Mouse (Mus musculus): ENCODE data around the gene Tsc22d1. TPM values are rescaled to one million over a fixed set of nuclear protein-coding genes. Genes with fewer than 3 reads are reported as not detected.
A peak's percentile ranks its signal among the peaks of the same experiment; 100 is the strongest.

Gene Tsc22d1
- polyA plus RNA-seq, 1 experiment from 2014 or later = 382 TPM

DNA sequence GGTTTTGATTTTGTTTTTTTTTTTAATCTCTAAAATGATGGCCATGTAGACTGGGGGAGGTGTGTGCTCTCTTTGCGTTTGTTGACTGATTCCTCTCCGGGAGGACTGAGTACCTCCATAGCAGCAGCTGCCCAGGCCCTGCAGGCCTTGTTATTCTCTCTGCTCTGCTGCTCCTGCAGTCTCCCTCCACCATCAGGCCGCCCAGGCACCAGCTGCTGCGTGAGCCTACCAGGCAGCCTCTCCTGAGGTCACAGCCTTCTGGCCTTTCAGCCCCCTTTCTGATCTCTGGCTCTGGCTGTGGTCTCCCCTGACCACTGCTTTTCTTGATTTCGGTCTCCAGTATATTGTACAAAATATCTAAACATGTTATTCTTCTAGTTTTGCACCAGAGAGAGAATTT lies 85.3 kb downstream of the Tsc22d1 start:
- no peaks in the 10 kb centered on the region for H3K36me3 ChIP-seq (ENCODE audit: control insufficient read depth, insufficient read depth, low read length)
- H3K9me3 ChIP-seq (ENCODE audit: control insufficient read depth, low read length) = no peaks in the 10 kb centered on the region
- no peak overlapping the region; a peak in 1 of 4 replicates for H3K27ac ChIP-seq (replicated peaks in 1 of 2; ENCODE audit: control insufficient read depth in 1 of 2, insufficient read depth in 1 of 2, low read depth in 2 of 2, low read length in 2 of 2)
- WGBS = 40% methylated on average over 5 of the region's 5 CpGs
- H3K9ac ChIP-seq (ENCODE audit: low read length) = no peak overlapping the region
- peaks cover 6 to 14% of the 10 kb centered on the region in 2 experiments; a peak in 3 of 4 replicates for H3K4me1 ChIP-seq (ENCODE audit: control insufficient read depth in 2 of 2, insufficient read depth in 2 of 2, low read length in 2 of 2)
- H3K27me3 ChIP-seq (ENCODE audit: control insufficient read depth, insufficient read depth, low read length) = no peaks in the 10 kb centered on the region
- H3K4me2 ChIP-seq (ENCODE audit: low read length) = no peak overlapping the region
- H3K4me3 ChIP-seq (ENCODE audit: control insufficient read depth in 1 of 2, insufficient read depth in 1 of 2, low read depth in 1 of 2, low read length in 2 of 2) = no peak overlapping the region
- no peak for ATAC-seq (ENCODE audit: insufficient number of reproducible peaks, insufficient read depth, low FRiP score, low read depth)

DNA sequence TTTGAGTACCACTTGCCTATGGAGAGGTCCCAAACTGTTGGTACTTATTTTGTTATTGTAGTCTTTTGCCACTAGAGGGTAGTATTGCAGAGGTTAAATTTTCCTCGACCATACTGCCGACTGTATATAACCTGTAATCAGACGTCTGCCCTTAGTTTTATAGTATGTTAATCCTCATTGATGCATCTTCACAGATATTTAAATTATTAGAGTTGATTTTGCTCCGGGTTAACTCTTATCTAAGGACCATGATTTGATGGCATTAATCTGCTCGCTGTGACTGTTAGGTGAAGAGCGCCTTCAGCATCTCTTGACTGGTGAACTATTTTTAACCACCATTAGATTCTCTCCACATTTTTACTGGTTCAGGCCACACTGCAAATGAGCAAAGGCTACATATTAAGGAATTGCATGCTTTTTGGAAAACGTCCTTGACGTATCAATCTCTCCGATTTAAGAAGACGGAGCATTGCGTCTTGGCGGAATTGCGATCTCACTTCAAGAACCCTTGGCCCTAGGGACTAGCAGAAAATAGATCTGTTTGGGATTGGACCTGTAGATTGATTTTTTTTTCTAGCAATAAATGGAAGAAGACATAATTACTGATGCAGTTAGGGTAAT lies 88.6 kb downstream of the Tsc22d1 start:
- 4% methylated on average over 13 of the region's 13 CpGs for WGBS
- no peak for ATAC-seq (ENCODE audit: insufficient number of reproducible peaks, insufficient read depth, low FRiP score, low read depth)
- Histone ChIP-seq H3K36me3 (ENCODE audit: control insufficient read depth, insufficient read depth, low read length) (peaks cover 23% of the 10 kb centered on the region), H3K27ac (replicated peaks in 1 of 2; ENCODE audit: control insufficient read depth in 1 of 2, insufficient read depth in 1 of 2, low read depth in 2 of 2, low read length in 2 of 2) (peak overlapping the region; percentile 76 to 100), H3K4me3 (ENCODE audit: control insufficient read depth in 1 of 2, insufficient read depth in 1 of 2, low read depth in 1 of 2, low read length in 2 of 2) (peak overlapping the region; percentile 25 to 66; a peak in 2 of 4 replicates), H3K4me1 (ENCODE audit: control insufficient read depth in 2 of 2, insufficient read depth in 2 of 2, low read length in 2 of 2) (peaks cover 9 to 20% of the 10 kb centered on the region in 2 experiments), H3K9me3 (ENCODE audit: control insufficient read depth, low read length) (no peaks in the 10 kb centered on the region), H3K27me3 (ENCODE audit: control insufficient read depth, insufficient read depth, low read length) (no peaks in the 10 kb centered on the region), H3K9ac (ENCODE audit: low read length) (peak overlapping the region; percentile 96), H3K4me2 (ENCODE audit: low read length) (peak overlapping the region; percentile 90)

DNA sequence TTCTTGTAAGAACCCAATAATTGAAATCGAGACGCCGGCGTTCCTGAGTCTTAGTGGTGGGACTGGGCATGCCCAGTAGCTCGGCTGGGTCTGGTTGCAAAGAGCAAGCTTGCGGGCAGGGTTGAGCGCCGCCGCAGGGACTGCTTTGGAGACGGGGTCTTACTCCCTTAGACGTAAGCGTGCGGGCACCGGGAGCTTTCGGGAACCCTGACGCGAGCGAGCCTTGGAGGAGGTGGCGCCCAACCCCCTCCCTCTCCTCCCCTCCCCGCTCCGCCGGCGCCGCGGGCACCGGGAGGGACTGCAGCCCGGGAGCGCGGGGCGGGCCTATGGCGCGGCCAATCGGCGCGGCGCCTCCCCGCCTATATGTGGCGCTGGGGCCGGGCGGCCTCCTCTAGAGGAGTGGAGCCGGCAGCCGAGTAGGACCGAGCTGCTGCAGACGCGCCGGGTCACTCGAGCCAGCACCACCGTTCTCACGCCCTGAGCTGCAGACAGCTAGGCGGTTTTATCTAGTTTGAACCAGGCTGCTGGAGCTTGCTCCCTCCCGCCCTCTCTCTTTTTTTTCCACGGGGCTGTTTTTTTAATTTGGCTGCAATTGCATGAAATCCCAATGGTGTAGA lies 89.5 kb downstream of the Tsc22d1 start:
- Histone ChIP-seq H3K4me2 (ENCODE audit: low read length) (peak overlapping the region; percentile 90), H3K27me3 (ENCODE audit: control insufficient read depth, insufficient read depth, low read length) (no peaks in the 10 kb centered on the region), H3K9me3 (ENCODE audit: control insufficient read depth, low read length) (no peaks in the 10 kb centered on the region), H3K9ac (ENCODE audit: low read length) (peak overlapping the region; percentile 96), H3K27ac (replicated peaks in 1 of 2; ENCODE audit: control insufficient read depth in 1 of 2, insufficient read depth in 1 of 2, low read depth in 2 of 2, low read length in 2 of 2) (peak overlapping the region; percentile 99 to 100), H3K4me1 (ENCODE audit: control insufficient read depth in 2 of 2, insufficient read depth in 2 of 2, low read length in 2 of 2) (peaks cover 9 to 19% of the 10 kb centered on the region in 2 experiments; a peak in 3 of 4 replicates), H3K36me3 (ENCODE audit: control insufficient read depth, insufficient read depth, low read length) (peaks cover 23% of the 10 kb centered on the region), H3K4me3 (ENCODE audit: control insufficient read depth in 1 of 2, insufficient read depth in 1 of 2, low read depth in 1 of 2, low read length in 2 of 2) (peak overlapping the region; percentile 66 to 91)
- under 1% methylated on average over 45 of the region's 52 CpGs for WGBS
- peak; percentile 94 for ATAC-seq (ENCODE audit: insufficient number of reproducible peaks, insufficient read depth, low FRiP score, low read depth)

DNA sequence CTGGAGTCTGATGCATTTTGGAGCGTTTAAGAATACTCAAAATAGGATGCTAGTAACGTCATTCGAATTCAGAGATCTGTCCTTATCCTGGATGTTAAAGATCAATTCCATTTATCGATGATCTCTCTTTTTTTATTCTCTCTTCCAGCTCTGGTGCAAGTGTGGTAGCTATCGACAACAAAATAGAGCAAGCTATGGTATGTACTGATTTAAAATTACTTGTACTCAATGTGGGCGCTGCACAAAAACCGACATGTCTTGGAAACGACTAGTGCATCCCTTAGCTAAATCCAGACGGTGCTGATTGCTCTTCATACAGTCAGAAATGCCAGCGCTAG lies 90.3 kb downstream of the Tsc22d1 start:
- no peak for ATAC-seq (ENCODE audit: insufficient number of reproducible peaks, insufficient read depth, low FRiP score, low read depth)
- Histone ChIP-seq H3K4me2 (ENCODE audit: low read length) (peak overlapping the region; percentile 90), H3K4me3 (ENCODE audit: control insufficient read depth in 1 of 2, insufficient read depth in 1 of 2, low read depth in 1 of 2, low read length in 2 of 2) (peak overlapping the region; percentile 66 to 91), H3K27me3 (ENCODE audit: control insufficient read depth, insufficient read depth, low read length) (no peaks in the 10 kb centered on the region), H3K36me3 (ENCODE audit: control insufficient read depth, insufficient read depth, low read length) (peaks cover 23% of the 10 kb centered on the region), H3K9me3 (ENCODE audit: control insufficient read depth, low read length) (no peaks in the 10 kb centered on the region), H3K27ac (replicated peaks in 1 of 2; ENCODE audit: control insufficient read depth in 1 of 2, insufficient read depth in 1 of 2, low read depth in 2 of 2, low read length in 2 of 2) (peak overlapping the region; percentile 99 to 100), H3K9ac (ENCODE audit: low read length) (peak overlapping the region; percentile 96), H3K4me1 (ENCODE audit: control insufficient read depth in 2 of 2, insufficient read depth in 2 of 2, low read length in 2 of 2) (peaks cover 7 to 17% of the 10 kb centered on the region in 2 experiments; a peak in 3 of 4 replicates)
- under 1% methylated on average over 10 of the region's 10 CpGs for WGBS

DNA sequence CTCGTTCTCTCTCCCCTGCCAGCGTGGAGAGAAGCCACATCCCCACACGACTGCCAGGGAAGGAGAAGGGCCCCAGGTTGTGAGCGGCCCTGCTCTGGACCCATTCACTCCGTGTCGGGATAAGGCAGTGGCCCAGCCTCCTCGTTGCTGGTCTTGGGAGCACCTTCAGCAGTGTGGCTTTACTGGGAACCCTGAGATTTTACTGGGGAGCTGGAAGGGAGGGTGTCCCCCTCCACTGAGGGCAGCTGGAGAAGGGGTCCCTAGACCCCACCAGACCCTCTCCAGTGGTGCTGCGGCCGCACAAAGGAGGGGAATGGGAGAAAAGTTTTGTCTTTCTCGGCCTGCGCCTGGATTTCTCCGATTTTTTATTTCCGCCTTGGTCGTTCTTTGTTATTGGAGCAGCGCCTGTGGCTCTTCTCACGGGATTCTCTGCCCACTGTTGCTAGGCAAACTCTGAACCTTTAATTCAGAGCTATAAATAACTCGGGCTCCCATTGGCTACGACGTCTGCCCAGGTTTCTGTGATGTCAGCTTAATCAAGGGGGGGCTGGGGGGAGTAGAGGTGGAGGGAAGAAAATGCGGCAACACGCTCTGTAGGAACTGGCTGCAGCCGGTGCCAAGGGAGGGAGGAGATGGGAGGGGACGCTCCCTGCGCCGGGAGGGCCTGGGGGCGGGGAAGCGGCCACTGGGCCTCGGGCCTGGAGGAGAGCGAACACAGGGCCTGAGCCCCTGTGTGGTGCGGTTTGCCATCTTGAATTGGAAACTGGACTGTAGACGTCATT lies 90.9 kb downstream of the Tsc22d1 start:
- H3K4me3 ChIP-seq (ENCODE audit: control insufficient read depth in 1 of 2, insufficient read depth in 1 of 2, low read depth in 1 of 2, low read length in 2 of 2) = peak overlapping the region; percentile 66 to 91
- peaks cover 6 to 15% of the 10 kb centered on the region in 2 experiments; a peak in 3 of 4 replicates for H3K4me1 ChIP-seq (ENCODE audit: control insufficient read depth in 2 of 2, insufficient read depth in 2 of 2, low read length in 2 of 2)
- peak overlapping the region; percentile 99 to 100 for H3K27ac ChIP-seq (replicated peaks in 1 of 2; ENCODE audit: control insufficient read depth in 1 of 2, insufficient read depth in 1 of 2, low read depth in 2 of 2, low read length in 2 of 2)
- WGBS = 0% methylated on average over 31 of the region's 31 CpGs
- peak overlapping the region; percentile 90 for H3K4me2 ChIP-seq (ENCODE audit: low read length)
- peak overlapping the region; percentile 96 for H3K9ac ChIP-seq (ENCODE audit: low read length)
- H3K9me3 ChIP-seq (ENCODE audit: control insufficient read depth, low read length) = no peaks in the 10 kb centered on the region
- peak; percentile 88 for ATAC-seq (ENCODE audit: insufficient number of reproducible peaks, insufficient read depth, low FRiP score, low read depth)
- H3K36me3 ChIP-seq (ENCODE audit: control insufficient read depth, insufficient read depth, low read length) = peaks cover 23% of the 10 kb centered on the region
- no peaks in the 10 kb centered on the region for H3K27me3 ChIP-seq (ENCODE audit: control insufficient read depth, insufficient read depth, low read length)

DNA sequence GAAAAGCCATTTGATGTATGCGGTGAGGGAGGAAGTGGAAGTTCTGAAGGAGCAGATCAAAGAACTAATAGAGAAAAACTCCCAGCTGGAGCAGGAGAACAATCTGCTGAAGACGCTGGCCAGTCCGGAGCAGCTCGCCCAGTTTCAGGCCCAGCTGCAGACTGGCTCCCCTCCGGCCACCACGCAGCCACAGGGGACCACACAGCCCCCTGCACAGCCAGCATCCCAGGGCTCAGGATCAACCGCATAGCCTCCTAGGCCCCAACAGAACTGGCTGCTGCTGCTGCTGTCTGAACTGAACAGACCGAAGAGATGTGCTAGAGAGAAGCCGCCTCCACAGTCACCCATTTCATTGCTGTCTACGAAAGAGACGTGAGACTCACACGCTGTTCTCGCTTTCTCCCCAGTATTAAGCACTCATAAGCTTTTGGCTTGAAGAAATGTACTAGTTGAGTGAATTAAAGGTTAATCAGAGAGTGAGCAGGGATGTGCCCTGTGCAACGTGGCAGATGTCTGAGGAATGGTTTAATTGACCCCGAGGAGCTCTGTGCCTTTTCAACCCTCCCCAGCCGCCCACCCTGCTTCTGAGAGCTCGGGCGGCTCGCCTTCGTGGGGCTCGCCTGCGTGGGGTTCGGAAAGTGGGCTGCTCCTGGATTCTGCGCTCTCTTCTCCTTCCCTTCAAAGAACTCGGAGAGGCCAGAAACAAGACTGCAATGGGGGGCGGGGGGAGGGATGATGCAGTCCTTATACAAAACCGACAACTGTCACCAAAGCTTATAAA lies 91.9 kb downstream of the Tsc22d1 start:
- H3K9me3 ChIP-seq (ENCODE audit: control insufficient read depth, low read length) = no peaks in the 10 kb centered on the region
- H3K36me3 ChIP-seq (ENCODE audit: control insufficient read depth, insufficient read depth, low read length) = peaks cover 23% of the 10 kb centered on the region
- H3K4me3 ChIP-seq (ENCODE audit: control insufficient read depth in 1 of 2, insufficient read depth in 1 of 2, low read depth in 1 of 2, low read length in 2 of 2) = peak overlapping the region; percentile 66 to 91
- peak overlapping the region; percentile 90 for H3K4me2 ChIP-seq (ENCODE audit: low read length)
- ATAC-seq (ENCODE audit: insufficient number of reproducible peaks, insufficient read depth, low FRiP score, low read depth) = no peak
- H3K27me3 ChIP-seq (ENCODE audit: control insufficient read depth, insufficient read depth, low read length) = no peaks in the 10 kb centered on the region
- H3K27ac ChIP-seq (replicated peaks in 1 of 2; ENCODE audit: control insufficient read depth in 1 of 2, insufficient read depth in 1 of 2, low read depth in 2 of 2, low read length in 2 of 2) = peak overlapping the region; percentile 88 to 100
- H3K4me1 ChIP-seq (ENCODE audit: control insufficient read depth in 2 of 2, insufficient read depth in 2 of 2, low read length in 2 of 2) = peaks cover 6 to 15% of the 10 kb centered on the region in 2 experiments; a peak in 3 of 4 replicates
- H3K9ac ChIP-seq (ENCODE audit: low read length) = peak overlapping the region; percentile 96
- WGBS = 47% methylated on average over 27 of the region's 27 CpGs

DNA sequence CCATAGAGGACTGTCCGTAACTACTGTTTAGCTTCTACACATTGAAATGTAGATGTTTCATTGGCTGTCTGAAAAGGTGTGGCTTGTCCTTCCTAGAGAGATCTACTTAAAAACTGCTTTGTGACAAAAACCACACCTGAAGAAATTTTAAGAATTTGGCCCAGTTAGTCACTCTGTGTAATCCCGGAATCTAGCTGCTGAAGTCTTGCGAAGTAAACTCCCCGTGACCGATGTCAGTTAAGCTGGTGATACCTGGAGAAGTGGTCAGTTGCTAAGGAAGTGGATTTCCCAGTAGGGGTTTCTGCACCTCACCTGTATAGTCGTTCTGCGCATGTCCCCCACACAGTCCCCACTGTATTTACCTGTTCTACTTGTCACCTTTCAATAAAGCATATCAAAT lies 92.6 kb downstream of the Tsc22d1 start:
- 82% methylated on average over 7 of the region's 7 CpGs for WGBS
- H3K36me3 ChIP-seq (ENCODE audit: control insufficient read depth, insufficient read depth, low read length) = peaks cover 23% of the 10 kb centered on the region
- H3K9me3 ChIP-seq (ENCODE audit: control insufficient read depth, low read length) = no peaks in the 10 kb centered on the region
- peak overlapping the region in 1 of 2 experiments; percentile 66; a peak in 2 of 4 replicates for H3K4me3 ChIP-seq (ENCODE audit: control insufficient read depth in 1 of 2, insufficient read depth in 1 of 2, low read depth in 1 of 2, low read length in 2 of 2)
- H3K4me2 ChIP-seq (ENCODE audit: low read length) = peak overlapping the region; percentile 90
- no peak for ATAC-seq (ENCODE audit: insufficient number of reproducible peaks, insufficient read depth, low FRiP score, low read depth)
- H3K27me3 ChIP-seq (ENCODE audit: control insufficient read depth, insufficient read depth, low read length) = no peaks in the 10 kb centered on the region
- H3K4me1 ChIP-seq (ENCODE audit: control insufficient read depth in 2 of 2, insufficient read depth in 2 of 2, low read length in 2 of 2) = peaks cover 6 to 15% of the 10 kb centered on the region in 2 experiments; a peak in 3 of 4 replicates
- H3K27ac ChIP-seq (replicated peaks in 1 of 2; ENCODE audit: control insufficient read depth in 1 of 2, insufficient read depth in 1 of 2, low read depth in 2 of 2, low read length in 2 of 2) = no peak overlapping the region
- H3K9ac ChIP-seq (ENCODE audit: low read length) = 0 out of 2 replicates have a peak overlapping the region, but pooled peaks have one; percentile 96
